Mouse (Mus musculus) embryonic facial prominence, embryonic 11.5 days (tissue): ENCODE results near the gene Cmbl. TPM values are rescaled to one million over a fixed set of nuclear protein-coding genes. Genes with fewer than 3 reads are reported as not detected.
A peak's percentile ranks its signal among the peaks of the same experiment; 100 is the strongest.

ENCODE experiments used
- ATAC-seq: fragments of 200-750 bp; cut with Nextera tagmentation; replicated peaks from 2 replicates; pipeline ENCODE4 v1.8.0; 2017; ENCODE audit warnings: low read depth; ENCODE audit not compliant: insufficient number of reproducible peaks, low FRiP score, low TSS enrichment
- DNase-seq: peaks from one replicate; pipeline ENCODE4 v3.0.0-alpha.2; 2015; ENCODE audit warnings: low spot score
- H3K27ac ChIP-seq: fragments of 300-500 bp; sonication (generic); replicated peaks from 2 replicates; pipeline ENCODE4 v1.5.1; 2014; ENCODE audit warnings: mild to moderate bottlenecking, low read depth, low read length, control low read depth
- H3K27me3 ChIP-seq: fragments of 300-500 bp; sonication (generic); 2 replicates; pipeline ENCODE4 v1.6.1; 2014; ENCODE audit warnings: mild to moderate bottlenecking, low read length, moderate library complexity, mixed read lengths; ENCODE audit not compliant: control insufficient read depth, insufficient read depth
- H3K36me3 ChIP-seq: fragments of 300-500 bp; sonication (generic); replicated peaks from 2 replicates; pipeline ENCODE4 v1.6.1; 2014; ENCODE audit warnings: low read depth, mild to moderate bottlenecking, low read length, moderate library complexity, mixed read lengths; ENCODE audit not compliant: control insufficient read depth, insufficient read depth
- H3K4me1 ChIP-seq: fragments of 300-500 bp; sonication (generic); 2 replicates; pipeline ENCODE4 v1.6.1; 2014; ENCODE audit warnings: low read length, mixed read lengths; ENCODE audit not compliant: control insufficient read depth, insufficient read depth
- H3K4me2 ChIP-seq: fragments of 300-500 bp; sonication (generic); 2 replicates; pipeline ENCODE4 v1.6.1; 2014; ENCODE audit warnings: low read depth, mild to moderate bottlenecking, control low read depth, low read length, moderate library complexity
- H3K4me3 ChIP-seq: fragments of 300-500 bp; sonication (generic); 2 replicates; pipeline ENCODE4 v1.5.1; 2014; ENCODE audit warnings: low read depth, low read length, control low read depth
- H3K9ac ChIP-seq: fragments of 300-500 bp; sonication (generic); replicated peaks from 2 replicates; pipeline ENCODE4 v1.6.1; 2014; ENCODE audit warnings: mild to moderate bottlenecking, control low read depth, low read length
- H3K9me3 ChIP-seq: fragments of 300-500 bp; sonication (generic); replicated peaks from 2 replicates; pipeline ENCODE4 v1.6.1; 2016; ENCODE audit warnings: mild to moderate bottlenecking, low read length, inconsistent platforms, mixed read lengths; ENCODE audit not compliant: control insufficient read depth
- WGBS: fragments of 180-500 bp; shearing (Covaris S2); extraction: QIAGEN DNeasy Blood & Tissue Kit; methylation state at CpG from one replicate; pipeline ENCODE4 v1.1.7; 2014; 5-methylcytosine and 5-hydroxymethylcytosine counted together
- polyA plus RNA-seq: library from polyadenylated mRNA; unstranded; fragments of >200 nt; fragmentation: Nextera tagmentation; extraction: Ambion mirVana; gene quantifications from 2 replicates; pipeline ENCODE4 v1.2.1, GENCODE M21; 2014

Gene Cmbl
- polyA plus RNA-seq, 1 experiment from 2014 or later = 1.4 TPM

- Histone ChIP-seq H3K27me3 (no peaks in the 10 kb centered on the region), H3K36me3 (no peaks in the 10 kb centered on the region; the same call in 1 of the 2 replicates), H3K27ac (no peak overlapping the region), H3K9me3 (no peaks in the 10 kb centered on the region), H3K4me1 (no peaks in the 10 kb centered on the region), H3K9ac (no peak overlapping the region), H3K4me2 (no peak overlapping the region), H3K4me3 (no peak overlapping the region)
- 89% methylated on average over 9 of the region's 9 CpGs for WGBS
- no peak for DNase-seq
- no peak for ATAC-seq
Measured at GRCm38 (mm10) chr15:31617261-31617660, 52.1 kb downstream of the Cmbl start.

- no peaks in the 10 kb centered on the region; the same call in 1 of the 2 replicates for H3K9me3 ChIP-seq
- no peak overlapping the region for H3K27ac ChIP-seq
- DNase-seq (no peak), ATAC-seq (no peak)
- no peaks in the 10 kb centered on the region; the same call in 1 of the 2 replicates for H3K36me3 ChIP-seq
- no peaks in the 10 kb centered on the region for H3K4me1 ChIP-seq
- H3K4me3 ChIP-seq = no peak overlapping the region
- WGBS = 92% methylated on average over 8 of the region's 8 CpGs
- H3K9ac ChIP-seq = no peak overlapping the region
- no peaks in the 10 kb centered on the region for H3K27me3 ChIP-seq
- no peak overlapping the region for H3K4me2 ChIP-seq
Measured at GRCm38 (mm10) chr15:31619521-31619920, 54.3 kb downstream of the Cmbl start.

GRCm38 (mm10) chr15:31627277-31628154, 62.3 kb downstream of the Cmbl start:
- DNase-seq (peak; percentile 36), ATAC-seq (no peak)
- no peaks in the 10 kb centered on the region for H3K36me3 ChIP-seq
- no peak overlapping the region for H3K4me3 ChIP-seq
- no peak overlapping the region for H3K4me2 ChIP-seq
- H3K27ac ChIP-seq = peak overlapping the region; percentile 57
- 36% methylated on average over 12 of the region's 12 CpGs for WGBS
- H3K9me3 ChIP-seq = no peaks in the 10 kb centered on the region; the same call in 1 of the 2 replicates
- peak overlapping the region; percentile 29 for H3K9ac ChIP-seq
- no peaks in the 10 kb centered on the region for H3K27me3 ChIP-seq
- H3K4me1 ChIP-seq = no peaks in the 10 kb centered on the region

- no peak for ATAC-seq
- H3K27me3 ChIP-seq = no peaks in the 10 kb centered on the region
- no peaks in the 10 kb centered on the region for H3K36me3 ChIP-seq
- H3K4me2 ChIP-seq = no peak overlapping the region
- H3K4me1 ChIP-seq = no peaks in the 10 kb centered on the region
- no peak for DNase-seq
- 70% methylated on average over 10 of the region's 10 CpGs for WGBS
- no peaks in the 10 kb centered on the region; the same call in 1 of the 2 replicates for H3K9me3 ChIP-seq
- no peak overlapping the region for H3K27ac ChIP-seq
- H3K4me3 ChIP-seq = no peak overlapping the region
- H3K9ac ChIP-seq = no peak overlapping the region
Measured at GRCm38 (mm10) chr15:31628180-31628579, 63.0 kb downstream of the Cmbl start.

- no peak overlapping the region for H3K27ac ChIP-seq
- H3K9ac ChIP-seq = no peak overlapping the region
- ATAC-seq (no peak), DNase-seq (no peak)
- H3K27me3 ChIP-seq = no peaks in the 10 kb centered on the region
- H3K9me3 ChIP-seq = no peaks in the 10 kb centered on the region
- H3K4me3 ChIP-seq = no peak overlapping the region
- no peaks in the 10 kb centered on the region for H3K36me3 ChIP-seq
- no peaks in the 10 kb centered on the region for H3K4me1 ChIP-seq
- H3K4me2 ChIP-seq = no peak overlapping the region
- 87% methylated on average over 3 of the region's 3 CpGs for WGBS
Measured at GRCm38 (mm10) chr15:31629556-31629955, 64.4 kb downstream of the Cmbl start.

GRCm38 (mm10) chr15:31631396-31631858, 66.2 kb downstream of the Cmbl start:
- Histone ChIP-seq H3K9ac (no peak overlapping the region), H3K9me3 (no peaks in the 10 kb centered on the region), H3K4me1 (no peaks in the 10 kb centered on the region), H3K36me3 (no peaks in the 10 kb centered on the region), H3K27me3 (no peaks in the 10 kb centered on the region), H3K4me3 (no peak overlapping the region), H3K4me2 (no peak overlapping the region), H3K27ac (no peak overlapping the region)
- peak; percentile 52 for DNase-seq
- ATAC-seq = peak; percentile 44; the same call in 1 of the 2 replicates
- 63% methylated on average over 12 of the region's 12 CpGs for WGBS

- Histone ChIP-seq H3K9ac (no peak overlapping the region), H3K4me2 (no peak overlapping the region), H3K27ac (no peak overlapping the region), H3K36me3 (no peaks in the 10 kb centered on the region), H3K4me3 (no peak overlapping the region), H3K4me1 (no peaks in the 10 kb centered on the region), H3K27me3 (no peaks in the 10 kb centered on the region), H3K9me3 (no peaks in the 10 kb centered on the region)
- ATAC-seq (no peak), DNase-seq (no peak)
- 93% methylated on average over 4 of the region's 4 CpGs for WGBS
Measured at GRCm38 (mm10) chr15:31632478-31632877, 67.3 kb downstream of the Cmbl start.

- H3K9me3 ChIP-seq = no peaks in the 10 kb centered on the region
- H3K4me1 ChIP-seq = no peaks in the 10 kb centered on the region
- H3K27ac ChIP-seq = no peak overlapping the region
- ATAC-seq (no peak), DNase-seq (no peak)
- H3K4me3 ChIP-seq = no peak overlapping the region
- H3K27me3 ChIP-seq = no peaks in the 10 kb centered on the region
- H3K36me3 ChIP-seq = no peaks in the 10 kb centered on the region
- WGBS = 88% methylated on average over 6 of the region's 6 CpGs
- no peak overlapping the region for H3K4me2 ChIP-seq
- no peak overlapping the region for H3K9ac ChIP-seq
Measured at GRCm38 (mm10) chr15:31634582-31634981, 69.4 kb downstream of the Cmbl start.
